Mouse (Mus musculus) forebrain, embryonic 16.5 days (tissue): ENCODE data around the gene Frem3. TPM values are rescaled to one million over a fixed set of nuclear protein-coding genes. Genes with fewer than 3 reads are reported as not detected.
"Not testable (repeated sequence)": the region's sequence is repeated elsewhere in the genome, so short reads cannot be mapped to it uniquely, and the experiment has no call there.

Experiments used
- ATAC-seq: fragments of 200-750 bp; cut with Nextera tagmentation; 2 replicates; pipeline ENCODE4 v1.8.0; 2017; ENCODE audit warnings: mild to moderate bottlenecking, moderate library complexity
- H3K27ac ChIP-seq: fragments of 300-500 bp; sonication (generic); 2 replicates; pipeline ENCODE4 v1.5.1; 2014; ENCODE audit warnings: low read length, control low read depth
- H3K27me3 ChIP-seq: fragments of 300-500 bp; sonication (generic); replicated peaks from 2 replicates; pipeline ENCODE4 v1.6.1; 2014; ENCODE audit warnings: low read length; ENCODE audit not compliant: control insufficient read depth, insufficient read depth
- H3K36me3 ChIP-seq: fragments of 300-500 bp; sonication (generic); 2 replicates; pipeline ENCODE4 v1.6.1; 2014; ENCODE audit not compliant: control insufficient read depth, insufficient read depth
- H3K4me1 ChIP-seq: fragments of 300-500 bp; sonication (generic); replicated peaks from 2 replicates; pipeline ENCODE4 v1.6.1; 2014; ENCODE audit warnings: low read length; ENCODE audit not compliant: control insufficient read depth, insufficient read depth
- H3K4me2 ChIP-seq: fragments of 300-500 bp; sonication (generic); 2 replicates; pipeline ENCODE4 v1.6.1; 2014; ENCODE audit warnings: mild to moderate bottlenecking, low read length, control low read depth
- H3K4me3 ChIP-seq: fragments of 300-500 bp; sonication (generic); replicated peaks from 2 replicates; pipeline ENCODE4 v1.5.1; 2014; ENCODE audit warnings: mild to moderate bottlenecking, low read length, control low read depth
- H3K9ac ChIP-seq: fragments of 300-500 bp; sonication (generic); replicated peaks from 2 replicates; pipeline ENCODE4 v1.6.1; 2014; ENCODE audit warnings: low read depth, low read length, control low read depth
- H3K9me3 ChIP-seq: fragments of 300-500 bp; sonication (generic); 2 replicates; pipeline ENCODE4 v1.6.1; 2016; ENCODE audit warnings: low read length; ENCODE audit not compliant: control insufficient read depth
- WGBS: fragments of 180-500 bp; shearing (Covaris S2); extraction: QIAGEN DNeasy Blood & Tissue Kit; methylation state at CpG from one replicate; pipeline ENCODE4 v1.1.7; 2014; 5-methylcytosine and 5-hydroxymethylcytosine counted together
- polyA plus RNA-seq: library from polyadenylated mRNA; unstranded; fragments of >200 nt; fragmentation: Nextera tagmentation; extraction: Ambion mirVana; gene quantifications from 2 replicates; pipeline ENCODE4 v1.2.1, GENCODE M21; 2015

The Frem3 gene
- polyA plus RNA-seq, 1 experiment from 2014 or later: 0.05 TPM

GRCm38 (mm10) chr8:80682594-80682993, 71.7 kb downstream of the Frem3 start:
- no peak overlapping the region for H3K9ac ChIP-seq
- WGBS: 86% methylated on average over 5 of the region's 5 CpGs
- no peak overlapping the region for H3K27ac ChIP-seq
- no peak overlapping the region for H3K4me3 ChIP-seq
- no peak overlapping the region for H3K4me2 ChIP-seq
- H3K36me3 ChIP-seq: no peaks in the 10 kb centered on the region
- no peaks in the 10 kb centered on the region for H3K27me3 ChIP-seq
- ATAC-seq: no peak
- H3K4me1 ChIP-seq: no peaks in the 10 kb centered on the region
- H3K9me3 ChIP-seq: no peaks in the 10 kb centered on the region

- Histone ChIP-seq H3K36me3 (no peaks in the 10 kb centered on the region), H3K9me3 (no peaks in the 10 kb centered on the region), H3K4me2 (no peak overlapping the region), H3K4me1 (no peaks in the 10 kb centered on the region), H3K9ac (no peak overlapping the region), H3K4me3 (no peak overlapping the region), H3K27ac (no peak overlapping the region), H3K27me3 (no peaks in the 10 kb centered on the region)
- no peak for ATAC-seq
- 78% methylated on average over 5 of the region's 5 CpGs for WGBS
These were observed 73.0 kb downstream of the Frem3 start for GRCm38 (mm10) chr8:80683756-80684335.

- no peak overlapping the region for H3K9ac ChIP-seq
- H3K4me2 ChIP-seq: no peak overlapping the region
- no peaks in the 10 kb centered on the region for H3K36me3 ChIP-seq
- no peaks in the 10 kb centered on the region for H3K27me3 ChIP-seq
- peak; percentile 80 for ATAC-seq
- no peaks in the 10 kb centered on the region for H3K9me3 ChIP-seq
- H3K4me3 ChIP-seq: no peak overlapping the region
- no peaks in the 10 kb centered on the region for H3K4me1 ChIP-seq
- 52% methylated on average over 4 of the region's 4 CpGs for WGBS
- no peak overlapping the region for H3K27ac ChIP-seq
These were observed 77.3 kb downstream of the Frem3 start for GRCm38 (mm10) chr8:80688141-80688540.

GRCm38 (mm10) chr8:80710670-80711400, 100.0 kb downstream of the Frem3 start:
- Histone ChIP-seq H3K4me2 (no peak overlapping the region), H3K36me3 (peaks cover 37% of the 10 kb centered on the region), H3K27me3 (no peaks in the 10 kb centered on the region), H3K4me1 (no peaks in the 10 kb centered on the region), H3K9ac (no peak overlapping the region), H3K9me3 (no peaks in the 10 kb centered on the region), H3K27ac (no peak overlapping the region), H3K4me3 (no peak overlapping the region)
- WGBS: 62% methylated on average over 4 of the region's 4 CpGs
- no peak for ATAC-seq

GRCm38 (mm10) chr8:80714461-80714860, 103.6 kb downstream of the Frem3 start:
- WGBS: 86% methylated on average over 1 of the region's 1 CpGs
- H3K36me3 ChIP-seq: peaks cover 23% of the 10 kb centered on the region

GRCm38 (mm10) chr8:80732326-80732725, 121.4 kb downstream of the Frem3 start:
- ATAC-seq: no peak
- no peak overlapping the region for H3K4me3 ChIP-seq
- H3K4me2 ChIP-seq: no peak overlapping the region
- no peaks in the 10 kb centered on the region for H3K27me3 ChIP-seq
- H3K4me1 ChIP-seq: peaks cover under 1% of the 10 kb centered on the region; the same call in 1 of the 2 replicates
- H3K9ac ChIP-seq: no peak overlapping the region
- H3K27ac ChIP-seq: no peak overlapping the region
- peaks cover 18% of the 10 kb centered on the region for H3K36me3 ChIP-seq
- H3K9me3 ChIP-seq: no peaks in the 10 kb centered on the region

More at GRCm38 (mm10) chr8:80714461-80714860, 103.6 kb downstream of the Frem3 start:
- Histone ChIP-seq H3K4me1 (no peaks in the 10 kb centered on the region), H3K9ac (no peak overlapping the region), H3K9me3 (no peaks in the 10 kb centered on the region), H3K27me3 (no peaks in the 10 kb centered on the region), H3K4me3 (no peak overlapping the region), H3K27ac (no peak overlapping the region), H3K4me2 (no peak overlapping the region)
- ATAC-seq: no peak

GRCm38 (mm10) chr8:80738046-80738387, 127.1 kb downstream of the Frem3 start:
- ATAC-seq: no peak

GRCm38 (mm10) chr8:80738388-80739154, 127.7 kb downstream of the Frem3 start:
- WGBS: under 1% methylated on average over 72 of the region's 84 CpGs
- no peaks in the 10 kb centered on the region for H3K27me3 ChIP-seq

More at GRCm38 (mm10) chr8:80738046-80738387, 127.1 kb downstream of the Frem3 start:
- 0% methylated on average over 5 of the region's 5 CpGs for WGBS
- peak overlapping the region; percentile 98 for H3K27ac ChIP-seq
- peak overlapping the region; percentile 85 for H3K4me2 ChIP-seq
- H3K27me3 ChIP-seq: no peaks in the 10 kb centered on the region
- peaks cover 10% of the 10 kb centered on the region for H3K4me1 ChIP-seq
- peak overlapping the region; percentile 90 for H3K9ac ChIP-seq
- H3K36me3 ChIP-seq: peaks cover 11% of the 10 kb centered on the region
- peak overlapping the region; percentile 61 for H3K4me3 ChIP-seq
- H3K9me3 ChIP-seq: no peaks in the 10 kb centered on the region

GRCm38 (mm10) chr8:80739155-80739924, 128.5 kb downstream of the Frem3 start, which contains the start of gene Smarca5:
TSS of gene Smarca5 (minus strand) at chr8:80739497.
- H3K4me2 ChIP-seq: peak within 1 kb of the TSS; percentile 85
- H3K36me3 ChIP-seq, H3K4me1 ChIP-seq, H3K27me3 ChIP-seq, H3K9me3 ChIP-seq: not testable (repeated sequence)
- 2% methylated on average over 78 of the region's 91 CpGs for WGBS
- peak within 1 kb of the TSS; percentile 98 for H3K27ac ChIP-seq
- peak; percentile 96 for ATAC-seq
- peak within 1 kb of the TSS; percentile 90 for H3K9ac ChIP-seq
- H3K4me3 ChIP-seq: peak within 1 kb of the TSS; percentile 65

More at GRCm38 (mm10) chr8:80738388-80739154, 127.7 kb downstream of the Frem3 start:
- H3K27ac ChIP-seq: peak overlapping the region; percentile 98
- peak overlapping the region; percentile 61 for H3K4me3 ChIP-seq
- H3K4me2 ChIP-seq: peak overlapping the region; percentile 85
- peaks cover 10% of the 10 kb centered on the region for H3K4me1 ChIP-seq
- peaks cover 9% of the 10 kb centered on the region for H3K36me3 ChIP-seq
- ATAC-seq: peak; percentile 55
- peak overlapping the region; percentile 90 for H3K9ac ChIP-seq
- no peaks in the 10 kb centered on the region for H3K9me3 ChIP-seq
